In the genomic region with DNA sequence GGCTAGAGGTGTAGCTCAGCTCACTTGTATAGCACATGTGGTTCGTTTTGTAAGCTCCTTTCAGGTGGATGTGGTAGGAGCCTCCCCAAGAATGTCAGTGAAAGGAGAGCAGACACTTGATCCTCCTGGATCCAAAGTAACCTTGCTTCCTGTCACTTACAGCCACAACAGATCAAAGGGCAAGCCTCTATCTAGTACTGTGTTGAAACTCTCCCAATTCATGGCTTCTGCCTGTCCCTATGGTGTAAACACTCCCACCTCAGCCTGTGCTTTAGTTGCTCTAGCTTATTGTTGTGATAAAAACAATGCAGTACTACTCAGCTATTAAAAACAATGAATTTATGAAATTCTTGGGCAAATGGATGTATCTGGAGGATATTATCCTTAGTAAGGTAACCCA, we compare ENCODE assay signal across 19 mouse cellular contexts.
"Had no signal": no experiment of that assay in that cellular context is flagged by ENCODE, and none has a peak within 500 bp of the region (broad histone marks: within the 10 kb centered on the region; RNA-seq: fewer than 3 reads in every experiment).

No protein-coding gene starts in this region.

- H3K9me3 ChIP-seq: stomach, embryonic 15.5 days had no signal

- DNase-seq: lung, adult 18-20 months; lung, embryonic 14.5 days; lung, postnatal 10 days; lung, postnatal 4 days; midbrain, embryonic 14.5 days; retina, postnatal 1 day; right cerebral cortex, adult 18-20 months; right cerebral cortex, postnatal 25 days; right cerebral cortex, postnatal 4 days; thymus, adult 2 months; thymus, postnatal 25 days; thymus, postnatal 4 days had no signal

- H3K36me3 ChIP-seq: midbrain, embryonic 10.5 days; midbrain, embryonic 12.5 days; neural tube, embryonic 13.5 days; neural tube, embryonic 15.5 days; stomach, embryonic 15.5 days had no signal

- H3K27ac ChIP-seq: midbrain, embryonic 10.5 days; midbrain, embryonic 12.5 days; neural tube, embryonic 13.5 days; neural tube, embryonic 15.5 days; stomach, embryonic 15.5 days; stomach, postnatal 0 days had no signal

- H3K27me3 ChIP-seq: midbrain, embryonic 12.5 days; neural tube, embryonic 13.5 days; neural tube, embryonic 15.5 days; stomach, embryonic 15.5 days had no signal

- H3K4me1 ChIP-seq: midbrain, embryonic 10.5 days; midbrain, embryonic 12.5 days; neural tube, embryonic 13.5 days; neural tube, embryonic 15.5 days; stomach, embryonic 15.5 days had no signal

- H3K4me3 ChIP-seq: midbrain, embryonic 10.5 days; midbrain, embryonic 12.5 days; myocyte; neural tube, embryonic 13.5 days; neural tube, embryonic 15.5 days; stomach, embryonic 15.5 days had no signal
